Mouse (Mus musculus) R1 (cell line): ENCODE data around the gene Htt.

Experiments used
- DNase-seq: peaks from one replicate; pipeline ENCODE4 v3.0.0-alpha.2; 2018; ENCODE audit warnings: low read depth, low spot score

Gene Htt

DNA sequence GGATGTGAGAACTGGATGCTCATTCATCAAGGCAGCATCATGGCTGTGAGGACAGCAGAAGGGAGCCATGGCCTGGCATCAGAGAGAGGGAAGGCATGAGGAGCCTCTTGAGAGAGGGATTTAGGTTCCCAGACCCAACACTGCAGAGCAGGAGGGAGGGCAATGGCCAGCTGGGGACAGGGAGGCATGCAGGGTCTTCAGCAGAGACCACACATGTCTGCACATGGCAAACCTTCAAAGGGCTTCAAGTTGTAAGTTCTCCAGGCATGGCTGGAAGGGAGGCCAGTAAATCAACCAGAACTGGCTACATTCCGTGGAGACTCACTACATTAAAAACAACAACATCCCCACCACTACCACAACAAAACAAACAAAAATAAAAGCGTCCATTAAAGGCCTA lies 169.6 kb downstream of the Htt start:
- DNase-seq = no peak

DNA sequence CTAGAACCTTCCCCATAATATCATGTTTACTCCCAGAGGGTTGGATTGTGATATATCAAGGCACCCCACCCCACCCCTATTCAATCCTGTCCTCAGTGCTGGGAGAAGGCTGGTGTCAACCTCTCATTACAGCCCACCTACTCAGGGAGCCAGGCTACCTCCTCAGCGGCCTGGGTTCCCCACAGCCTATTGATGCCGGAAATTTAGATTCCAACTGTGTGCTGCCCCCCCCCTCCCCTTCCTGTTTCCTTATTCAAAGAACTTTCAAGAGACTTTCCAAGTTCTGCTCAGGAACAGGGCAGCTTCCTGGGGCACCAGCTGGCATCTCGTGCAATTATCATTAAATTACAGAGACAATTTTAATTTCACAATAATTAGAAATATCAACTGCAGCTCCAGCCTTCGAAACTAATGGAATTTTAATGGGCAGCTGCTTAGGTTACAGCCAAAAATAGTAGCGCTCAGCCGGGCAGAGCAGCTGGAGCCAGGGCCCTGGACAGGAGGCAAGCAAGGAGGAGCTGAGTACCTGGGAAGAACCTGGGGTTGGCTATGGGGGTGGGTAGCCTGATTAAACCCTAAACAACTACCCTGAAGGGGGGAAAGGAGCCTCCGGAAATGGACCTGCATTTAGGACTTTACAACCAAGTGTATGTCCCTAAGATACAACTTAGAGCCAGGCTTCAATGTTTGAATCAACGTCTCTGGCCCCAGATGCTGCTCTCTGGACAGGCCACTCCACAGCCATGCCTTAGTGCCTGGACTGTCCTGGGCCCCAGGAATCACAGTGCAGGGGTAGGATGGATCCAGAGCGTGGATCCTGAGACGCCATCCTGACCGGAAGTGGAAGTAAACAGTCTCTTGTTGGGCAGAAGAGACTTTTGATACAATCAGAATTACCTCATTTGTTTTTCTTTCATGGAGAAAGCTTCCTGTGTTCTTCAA lies 170.2 kb downstream of the Htt start:
- no peak for DNase-seq

DNA sequence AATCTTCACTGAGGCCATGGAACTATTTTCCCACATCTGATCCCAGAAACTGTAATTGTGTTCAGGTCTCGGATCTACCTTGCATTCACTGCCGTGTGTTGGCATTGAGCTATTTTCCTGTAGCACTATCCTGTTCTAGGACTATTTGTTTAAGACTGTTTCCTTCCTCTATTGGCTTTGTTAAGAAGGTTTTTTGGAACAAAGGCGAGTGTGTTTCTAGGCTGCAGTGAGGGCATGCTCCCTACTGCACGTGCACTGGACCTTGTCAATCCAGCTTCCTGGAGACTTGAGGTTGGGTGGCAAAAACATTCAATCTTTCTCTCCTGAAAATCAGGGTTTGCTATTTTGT lies 170.9 kb downstream of the Htt start:
- DNase-seq = no peak

DNA sequence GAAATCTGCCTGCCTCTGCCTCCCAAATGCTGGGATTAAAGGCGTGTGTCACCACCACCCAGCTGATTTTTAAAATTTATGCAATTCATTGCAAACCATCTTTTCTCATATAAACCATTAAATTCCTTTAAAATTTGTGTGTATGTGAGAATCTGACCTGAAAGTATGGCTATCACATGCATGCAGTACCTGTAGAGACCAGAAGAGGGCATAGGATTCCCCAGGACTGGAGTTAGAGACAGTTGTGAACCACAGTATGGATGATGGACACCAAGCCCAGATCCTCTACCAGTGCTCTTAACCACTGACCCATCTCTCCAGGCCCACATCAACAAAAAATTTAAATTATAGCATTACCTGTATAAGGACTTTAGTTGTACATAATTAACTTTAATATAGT lies 171.9 kb downstream of the Htt start:
- DNase-seq = peak; percentile 51

DNA sequence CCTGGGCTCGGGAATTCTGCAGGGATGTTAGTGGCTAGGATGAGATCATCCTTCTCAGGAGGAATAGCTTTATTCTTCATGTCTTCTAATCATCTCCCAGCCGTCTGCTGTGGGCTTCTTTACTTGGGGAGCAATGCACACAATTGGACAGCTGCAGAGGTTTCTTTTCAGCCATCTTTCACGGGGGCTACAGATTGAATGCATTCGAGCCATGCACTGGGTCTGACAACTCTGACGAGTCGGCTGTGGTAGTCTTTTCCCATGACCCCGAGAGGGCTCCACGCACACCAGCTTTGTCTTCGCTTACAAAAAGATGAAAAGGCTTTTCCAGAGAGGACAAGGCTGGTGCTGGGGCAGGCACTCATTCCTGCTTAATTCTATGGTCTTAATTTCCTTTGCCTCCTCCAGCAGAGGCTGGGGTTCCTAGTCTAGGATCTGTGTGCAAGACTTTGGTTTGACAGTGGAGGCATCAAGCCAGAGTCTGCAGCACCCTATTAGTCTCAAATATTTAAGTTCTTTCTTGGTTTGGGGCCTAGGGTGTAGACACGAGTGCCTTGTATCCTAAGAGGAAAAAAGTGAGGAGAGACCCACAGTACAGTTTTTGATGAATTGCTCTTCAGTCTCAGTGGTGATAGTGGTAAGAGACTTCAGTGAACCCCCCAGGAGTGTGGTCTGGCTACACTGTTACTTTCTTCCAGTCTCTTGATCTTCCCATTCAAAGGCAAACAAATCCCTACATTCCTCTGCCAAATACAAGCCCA lies 180.3 kb downstream of the Htt start:
- DNase-seq = no peak

DNA sequence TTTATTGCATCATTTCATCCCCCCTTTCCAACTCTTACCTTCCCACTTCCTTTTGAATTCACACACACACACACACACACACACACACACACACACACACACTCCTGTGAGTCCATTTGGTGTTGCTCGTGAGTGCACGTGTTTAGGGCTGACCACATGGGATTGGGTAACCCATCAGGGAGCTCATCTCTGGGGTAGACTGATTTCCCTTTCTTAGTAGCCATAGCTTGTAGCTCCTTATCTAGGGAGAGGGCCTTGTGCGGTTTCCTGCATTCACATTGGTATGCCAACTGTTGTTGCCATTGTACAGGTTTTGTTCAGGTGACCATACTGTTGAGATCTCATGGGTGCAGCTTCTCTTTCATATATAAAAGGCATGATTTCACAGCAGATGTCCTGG lies 181.9 kb downstream of the Htt start:
- DNase-seq = no peak

DNA sequence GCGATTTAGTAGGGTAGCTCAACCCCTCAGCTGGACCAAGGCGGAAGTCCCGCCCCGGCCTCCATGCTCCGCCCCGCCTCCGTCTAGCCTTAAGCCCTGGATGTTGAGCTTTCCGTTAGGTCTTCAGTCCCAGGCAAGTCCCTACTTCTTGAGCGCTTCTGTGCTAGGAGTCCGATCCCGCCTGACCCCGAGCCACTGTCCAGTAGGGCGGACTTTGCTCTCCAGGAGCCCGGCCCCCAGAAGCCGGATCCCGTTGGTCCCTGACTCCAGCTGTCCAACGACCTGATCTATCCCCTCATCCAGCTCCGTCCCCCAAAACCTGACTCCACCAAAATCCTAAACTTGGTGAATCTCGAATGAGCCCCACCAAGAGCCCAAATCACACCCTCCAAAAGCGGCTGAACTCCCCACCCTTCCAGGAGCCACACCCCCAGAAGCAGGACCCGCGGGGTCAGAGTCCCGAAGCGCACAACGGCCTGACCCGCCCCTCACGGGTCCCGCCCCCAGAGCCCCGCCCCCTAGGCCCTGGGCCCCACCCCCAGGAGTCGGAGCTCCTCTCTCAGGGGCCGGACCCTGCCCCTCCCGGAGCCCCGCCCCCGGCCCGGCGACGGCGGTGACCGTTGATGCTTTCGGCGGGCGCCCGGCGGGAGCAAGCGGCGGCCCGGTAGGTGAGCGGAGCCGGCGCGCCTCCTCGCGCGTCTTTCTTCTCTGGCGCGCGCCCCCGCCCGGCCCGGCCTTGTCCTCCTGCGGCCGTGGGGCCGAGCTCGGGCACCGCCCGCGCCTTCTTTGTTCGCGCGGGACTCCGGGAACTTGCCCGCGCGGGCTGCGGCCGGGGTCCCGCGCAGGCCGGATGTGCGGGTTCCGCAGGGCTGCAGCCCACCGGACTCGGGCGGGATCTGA lies 187.6 kb downstream of the Htt start, which contains the start of gene Rgs12:
Rgs12 (plus strand) TSS at position 585 of the 900 bp plus-strand sequence.
- peak; percentile 87 for DNase-seq

DNA sequence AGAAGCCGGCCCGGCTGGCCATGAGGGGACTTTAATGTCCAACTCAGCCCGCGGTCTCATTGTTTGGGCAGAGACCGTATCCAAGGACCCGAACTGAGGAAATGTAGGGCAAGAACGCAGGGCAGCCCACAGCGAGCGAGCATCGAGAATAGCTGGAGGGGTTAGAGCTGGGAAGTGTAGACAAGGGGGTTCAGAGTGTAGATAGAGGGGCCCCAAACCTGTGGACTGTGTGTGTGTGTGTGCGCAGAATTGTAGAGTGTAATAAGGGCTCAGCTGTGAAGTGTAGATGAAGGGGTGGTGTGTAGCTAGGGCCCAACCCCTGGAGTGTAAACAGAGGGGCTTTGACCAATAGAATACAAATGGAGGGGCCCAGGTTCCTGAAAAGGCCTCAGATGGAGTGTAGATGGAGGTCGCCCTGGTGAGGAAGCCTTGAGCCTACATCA lies 188.2 kb downstream of the Htt start:
- DNase-seq = peak; percentile 52

DNA sequence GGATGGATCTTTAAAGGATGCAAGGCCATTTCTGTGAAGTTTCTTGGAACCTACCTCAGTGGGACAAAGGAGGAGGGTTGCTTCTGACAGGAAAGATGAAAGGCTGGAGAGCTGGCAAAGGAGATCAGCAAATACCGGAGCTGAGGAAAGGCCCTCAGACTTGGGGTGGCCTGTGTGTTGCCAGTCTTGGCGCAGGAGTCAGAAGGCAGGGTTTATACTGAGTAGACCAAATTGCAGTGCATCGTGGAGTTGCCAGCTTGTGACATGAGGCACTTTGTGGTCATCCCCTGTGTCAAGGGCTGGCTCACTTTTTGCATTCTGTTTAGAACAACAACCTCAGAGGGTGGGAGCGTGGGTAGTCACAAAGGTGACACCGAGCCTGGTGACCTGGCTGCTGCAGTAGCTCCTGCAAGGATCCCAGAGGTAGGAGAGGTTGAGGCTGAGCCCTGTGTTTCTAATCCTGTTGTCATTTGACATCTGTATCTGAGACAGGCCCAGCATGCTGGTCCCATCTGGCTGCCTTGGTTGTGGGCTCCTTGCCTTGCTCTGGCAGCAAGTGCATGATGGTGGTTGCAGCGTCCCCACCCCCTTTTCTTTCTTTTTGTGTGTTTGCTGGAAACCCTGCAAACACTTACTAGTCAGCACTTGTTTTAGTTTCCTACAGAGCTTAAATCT lies 189.1 kb downstream of the Htt start:
- DNase-seq = no peak

DNA sequence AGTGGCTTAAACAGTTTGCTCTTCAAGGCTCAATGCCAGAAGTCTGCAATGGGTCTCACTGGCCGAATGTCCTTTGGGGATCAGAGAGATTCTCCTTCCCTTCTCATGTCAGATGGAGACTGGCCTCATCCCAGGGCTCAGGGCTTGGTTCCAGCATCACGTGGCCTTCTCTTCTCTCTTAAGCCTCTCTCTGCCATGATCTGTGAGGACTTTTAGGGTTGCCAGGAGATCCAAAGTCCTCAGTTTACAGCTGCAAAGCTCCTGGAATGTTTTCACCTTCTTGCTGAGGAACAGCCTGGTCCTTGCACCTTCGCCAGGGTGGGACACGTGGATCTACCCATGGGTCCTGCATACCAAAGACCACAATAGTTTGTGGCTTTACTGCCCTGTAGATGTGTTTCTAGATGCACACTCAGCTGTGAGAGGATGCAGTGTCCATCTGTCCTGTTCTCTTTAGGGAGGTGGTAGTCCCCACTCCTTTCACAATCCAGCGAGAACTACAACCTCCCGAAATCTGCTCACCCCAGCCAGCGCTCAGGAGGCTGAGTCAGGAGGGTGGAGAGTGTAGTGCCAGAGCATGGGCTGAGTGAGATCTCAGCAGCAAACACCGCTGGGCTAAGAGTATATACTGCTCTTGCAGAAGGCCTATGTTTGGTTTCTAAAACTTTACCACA lies 189.8 kb downstream of the Htt start:
- DNase-seq = no peak

DNA sequence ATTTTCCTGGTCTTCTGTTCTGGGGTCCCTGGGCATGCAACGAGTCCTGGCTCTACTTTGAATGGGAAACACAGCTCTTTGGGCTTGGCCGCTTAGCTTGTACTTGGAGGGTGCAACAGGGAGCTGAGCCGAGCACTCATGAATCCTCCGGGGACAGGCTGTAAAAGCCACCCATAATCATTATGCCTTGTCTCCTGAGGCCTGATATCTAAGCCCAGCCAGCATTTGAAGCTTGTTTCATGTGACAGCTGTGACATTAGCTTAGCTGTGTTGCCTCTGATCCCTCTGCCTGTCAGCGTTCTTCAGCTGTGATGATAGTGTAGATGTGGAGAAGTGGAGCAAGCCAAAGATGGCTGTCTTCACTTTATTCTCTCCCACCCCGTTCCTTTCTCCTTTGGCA lies 193.0 kb downstream of the Htt start:
- DNase-seq = no peak

DNA sequence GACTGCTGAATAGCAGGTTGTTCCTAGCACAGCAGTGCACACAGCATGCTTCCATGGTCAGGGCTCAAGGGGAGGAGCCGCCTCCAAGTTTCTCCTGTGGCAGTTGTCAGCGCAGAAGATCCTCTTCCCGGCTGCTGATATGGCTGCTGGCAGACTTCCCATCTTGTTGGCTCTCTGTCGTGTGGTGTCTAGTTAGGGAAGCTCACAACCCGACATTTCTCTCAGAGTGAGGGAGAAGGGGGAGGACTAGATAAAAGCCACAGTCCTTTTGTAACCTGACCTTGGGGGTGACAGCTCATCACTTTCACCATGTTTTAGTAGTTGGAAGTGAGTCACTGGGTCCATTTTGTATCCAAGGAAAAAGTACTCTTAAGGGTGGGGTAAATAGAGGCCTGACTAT lies 194.1 kb downstream of the Htt start:
- DNase-seq = no peak

DNA sequence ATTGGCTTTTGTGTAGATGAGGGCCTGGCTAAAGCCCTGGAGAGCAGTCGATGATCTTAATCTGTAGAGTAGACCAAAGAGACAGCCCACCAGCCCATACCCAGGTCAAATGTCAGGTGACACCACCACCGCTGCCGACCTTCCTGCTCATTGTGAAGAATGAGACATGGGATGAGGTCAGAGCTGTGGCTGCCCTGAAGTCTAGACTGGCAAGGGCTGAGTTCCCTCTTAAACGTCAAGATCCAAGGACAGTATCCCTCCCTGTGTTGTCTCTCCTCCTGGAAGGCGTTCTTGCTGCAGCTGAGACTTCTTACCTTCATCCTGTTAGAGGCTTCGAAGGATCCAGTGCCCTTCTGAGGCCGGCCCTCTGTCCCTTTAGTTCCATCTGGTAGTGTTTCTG lies 194.6 kb downstream of the Htt start:
- DNase-seq = no peak

DNA sequence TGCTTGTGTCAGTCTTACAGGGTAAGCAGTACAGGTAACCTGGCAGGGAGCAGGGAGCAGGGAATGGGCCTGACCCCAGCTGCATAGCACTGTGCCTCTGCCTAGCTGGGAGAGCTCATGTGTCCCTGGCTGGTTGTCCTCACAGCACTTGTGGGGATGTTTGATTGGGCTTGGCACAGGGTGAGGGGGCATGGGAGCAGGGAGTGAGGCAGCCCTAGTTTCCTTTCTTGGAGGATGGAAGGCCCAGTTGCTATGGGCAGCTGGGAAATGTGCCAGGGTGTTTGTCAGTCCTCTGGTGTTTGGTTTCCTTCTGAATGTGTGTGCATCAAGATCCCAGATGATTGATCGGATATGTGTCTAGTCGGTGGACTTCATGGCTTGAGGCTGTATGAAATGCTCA lies 195.5 kb downstream of the Htt start:
- no peak for DNase-seq

DNA sequence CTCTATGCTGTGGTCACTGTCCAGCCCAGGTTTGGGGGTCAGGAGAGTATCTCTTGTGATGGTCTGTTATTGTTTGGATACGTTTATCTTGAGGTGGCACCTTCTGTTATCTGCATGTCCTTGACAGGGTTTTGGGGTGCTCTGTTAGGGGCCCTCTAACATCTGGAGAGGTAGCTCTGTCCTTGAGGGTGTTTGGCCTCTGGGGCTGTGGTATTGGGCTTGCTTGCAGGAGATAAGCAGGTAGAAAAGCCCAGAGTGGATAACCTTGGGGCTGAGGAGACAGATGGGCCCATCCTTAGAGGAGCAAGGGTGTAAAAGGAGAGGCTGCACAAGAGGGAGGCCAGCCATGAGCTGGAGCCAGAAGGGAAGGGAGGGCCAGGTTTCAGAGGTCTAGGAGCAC lies 198.5 kb downstream of the Htt start:
- no peak for DNase-seq
